Mouse (Mus musculus) heart, postnatal 0 days (tissue): Measurements from ENCODE around the gene Ucp3.

Experiments used
- CTCF ChIP-seq: IDR thresholded peaks from 2 replicates; pipeline ENCODE4 v1.5.1; 2016; ENCODE audit warnings: antibody characterized with exemption, control low read depth, low read depth
- EP300 ChIP-seq: IDR thresholded peaks from 2 replicates; pipeline ENCODE4 v1.6.1; 2016; ENCODE audit warnings: antibody characterized with exemption, low read depth

- TF ChIP-seq CTCF (no peak), EP300 (no peak)
Observed at GRCm38 (mm10) chr7:100473846-100474454, 1.2 kb downstream of the Ucp3 start.
